Mouse (Mus musculus) cortical plate, adult 2 months (tissue): ENCODE data around the gene Casq2.

Experiments
- CTCF ChIP-seq: fragments of 200-500 bp; IDR thresholded peaks from 2 replicates; pipeline ENCODE4 v1.5.1; 2011; ENCODE audit warnings: mild to moderate bottlenecking, control low read depth, low read length; ENCODE audit not compliant: insufficient read depth; ENCODE audit errors: extremely low read depth
- POLR2A ChIP-seq: fragments of 200-500 bp; IDR thresholded peaks from 2 replicates; pipeline ENCODE4 v1.6.1; 2011; ENCODE audit warnings: mild to moderate bottlenecking, low read length, control low read depth; ENCODE audit not compliant: insufficient read depth; ENCODE audit errors: extremely low read depth

- no peak for TF ChIP-seq POLR2A
- no peak for TF ChIP-seq CTCF
Measured at GRCm38 (mm10) chr3:102146428-102146827, 60.2 kb downstream of the Casq2 start.
